Mouse (Mus musculus) T-helper 2 cell (primary cell): ENCODE measurements around the gene Gnaz.

ENCODE experiments used
- in situ Hi-C: fragments of 300-600 bp; cut with MboI, MseI; formaldehyde crosslinking; loops from one replicate; pipeline ENCODE4 v1.15.1; 2025; ENCODE audit warnings: high pct_unique_total_duplicates

The Gnaz gene

DNA sequence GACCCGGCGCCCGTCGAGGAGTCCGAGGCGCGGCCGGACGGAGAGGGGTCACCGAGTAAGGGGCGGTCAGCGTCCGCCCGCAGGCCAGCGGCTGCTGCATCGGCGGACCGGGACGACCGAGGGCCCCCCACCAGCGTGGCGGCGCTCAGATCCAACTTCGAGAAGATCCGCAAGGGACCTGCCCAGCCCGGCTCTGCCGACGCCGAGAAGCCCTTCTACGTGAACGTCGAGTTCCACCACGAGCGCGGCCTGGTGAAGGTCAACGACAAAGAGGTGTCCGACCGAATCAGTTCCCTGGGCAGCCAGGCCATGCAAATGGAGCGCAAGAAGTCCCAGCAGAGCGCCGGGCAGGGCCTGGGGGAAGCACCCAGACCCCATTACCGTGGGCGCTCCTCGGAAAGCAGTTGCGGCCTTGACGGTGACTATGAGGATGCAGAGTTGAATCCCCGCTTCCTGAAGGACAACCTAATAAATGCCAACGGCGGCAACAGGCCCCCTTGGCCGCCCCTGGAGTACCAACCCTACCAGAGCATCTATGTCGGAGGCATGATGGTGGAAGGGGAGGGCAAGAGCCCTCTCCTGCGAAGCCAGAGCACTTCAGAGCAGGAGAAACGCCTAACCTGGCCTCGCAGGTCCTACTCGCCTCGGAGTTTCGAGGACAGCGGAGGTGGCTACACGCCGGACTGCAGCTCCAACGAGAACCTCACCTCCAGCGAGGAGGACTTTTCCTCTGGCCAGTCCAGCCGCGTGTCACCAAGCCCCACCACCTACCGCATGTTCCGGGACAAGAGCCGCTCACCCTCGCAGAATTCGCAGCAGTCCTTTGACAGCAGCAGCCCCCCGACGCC, 94.6 kb downstream of the Gnaz start:
- in situ Hi-C loops, result loop anchor here (10.0 kb wide), 1 partner anchor 1043 kb away; no protein-coding TSS in a partner anchor

DNA sequence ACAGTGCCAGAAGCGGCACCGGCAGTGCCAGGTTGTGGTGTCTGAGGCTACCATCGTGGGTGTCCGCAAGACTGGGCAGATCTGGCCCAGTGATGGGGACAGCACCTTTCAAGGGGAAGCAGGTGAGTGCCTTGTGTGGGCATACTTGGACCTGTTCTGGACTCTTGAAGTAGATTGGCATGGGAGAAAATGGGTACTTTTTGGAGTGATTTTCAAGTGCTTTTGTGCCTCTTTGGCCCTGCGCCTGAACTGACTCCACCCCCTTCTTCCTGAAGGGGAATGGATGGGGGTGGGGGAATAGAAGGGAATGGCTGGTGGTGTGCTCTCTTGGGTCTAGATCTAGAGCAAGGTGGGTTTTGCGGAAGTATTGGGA, 95.2 kb downstream of the Gnaz start:
- in situ Hi-C loops, result loop anchor here (10.0 kb wide), 1 partner anchor 1043 kb away; no protein-coding TSS in a partner anchor

DNA sequence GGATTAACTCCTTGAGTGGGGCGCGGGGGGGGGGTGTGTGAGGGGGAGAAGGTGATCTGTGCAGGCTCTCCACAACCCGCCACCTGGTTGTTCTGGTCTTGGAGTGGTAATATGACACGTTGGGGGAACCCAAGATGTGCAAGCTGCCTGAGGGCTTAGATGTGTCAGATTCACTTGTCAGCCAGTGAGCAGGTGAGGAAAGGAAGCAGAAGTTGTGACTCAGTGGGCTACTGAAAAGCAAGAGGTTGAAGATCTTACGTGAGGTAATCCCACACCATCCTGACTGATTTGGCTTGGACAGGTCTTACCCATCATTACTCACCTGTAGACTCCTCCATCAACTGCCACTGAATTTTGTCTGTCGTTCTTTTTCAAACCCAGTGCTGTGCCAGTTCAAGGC, 95.6 kb downstream of the Gnaz start:
- in situ Hi-C loops, result loop anchor here (10.0 kb wide), 1 partner anchor 1042 kb away; no protein-coding TSS in a partner anchor

DNA sequence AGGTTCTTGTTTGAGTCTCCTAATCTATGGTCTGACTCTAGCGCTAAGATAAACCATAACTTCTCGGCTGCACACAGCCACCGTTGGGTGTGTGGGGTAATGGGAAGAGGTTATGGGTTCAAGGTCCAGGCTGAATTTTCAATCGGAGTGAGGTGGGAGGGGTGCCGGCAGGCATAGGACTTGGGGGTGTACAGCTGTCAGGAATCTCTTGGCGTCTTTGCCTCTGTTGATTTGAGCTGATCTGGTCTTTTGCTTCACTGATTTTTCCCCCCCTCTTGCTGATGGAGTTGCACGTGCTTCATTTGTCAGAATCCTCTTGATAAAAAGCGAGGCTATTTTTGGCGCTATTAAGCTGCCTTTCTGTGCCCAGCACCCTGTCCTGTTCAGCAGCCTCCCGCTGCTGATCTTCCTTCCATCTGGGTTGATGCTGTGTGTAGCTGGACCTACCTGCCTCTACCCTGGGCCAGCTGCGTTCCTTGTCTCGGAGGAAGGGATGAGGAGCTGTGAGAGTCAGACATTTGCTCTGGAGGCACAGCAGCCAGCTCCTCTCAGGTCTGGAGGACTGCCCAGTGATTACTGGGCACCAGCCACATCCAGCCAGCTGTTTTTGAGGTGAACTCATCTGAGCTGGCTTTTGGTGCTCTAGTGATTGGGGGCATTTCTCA, 96.5 kb downstream of the Gnaz start:
- in situ Hi-C loops, result loop anchor here (10.0 kb wide), 1 partner anchor 1041 kb away; no protein-coding TSS in a partner anchor

DNA sequence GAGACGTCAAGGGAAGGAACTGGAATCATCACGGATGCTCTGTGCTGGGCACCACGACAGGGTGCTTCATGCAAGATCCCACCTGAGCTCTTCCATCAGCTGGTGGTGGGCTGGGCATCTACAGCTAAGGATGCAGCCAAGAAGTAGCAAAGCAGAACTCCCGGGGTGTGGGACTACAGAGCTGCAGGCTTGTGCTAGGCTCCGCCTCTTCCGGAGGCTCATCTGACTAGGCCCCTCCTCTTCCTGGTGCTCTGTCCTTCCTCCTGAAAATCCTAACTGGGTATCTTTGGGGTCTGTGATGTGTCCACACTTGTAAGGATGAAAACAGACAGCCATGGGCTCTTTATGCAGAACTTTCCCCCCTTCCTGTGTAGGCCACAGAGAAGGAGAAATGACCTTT, 98.7 kb downstream of the Gnaz start:
- in situ Hi-C loops, result loop anchor here (10.0 kb wide), 1 partner anchor 1039 kb away; no protein-coding TSS in a partner anchor
